Mouse (Mus musculus) activated CD4-positive, CD25-positive, alpha-beta regulatory T cell (primary cell): Measurements from ENCODE around the gene Gm38431. TPM values are rescaled to one million over a fixed set of nuclear protein-coding genes. Genes with fewer than 3 reads are reported as not detected.

Experiments
- polyA plus RNA-seq, 2 experiments: library from polyadenylated mRNA; unstranded; fragments of 100-300 nt; shearing (Covaris generic); gene quantifications; one replicate each; pipeline ENCODE4 v1.2.1; 2017

Gm38431 gene
- 1 to 10 TPM in 1 of 2 experiments, under 1 TPM in 1; 0.77 to 2.0 TPM for polyA plus RNA-seq

DNA sequence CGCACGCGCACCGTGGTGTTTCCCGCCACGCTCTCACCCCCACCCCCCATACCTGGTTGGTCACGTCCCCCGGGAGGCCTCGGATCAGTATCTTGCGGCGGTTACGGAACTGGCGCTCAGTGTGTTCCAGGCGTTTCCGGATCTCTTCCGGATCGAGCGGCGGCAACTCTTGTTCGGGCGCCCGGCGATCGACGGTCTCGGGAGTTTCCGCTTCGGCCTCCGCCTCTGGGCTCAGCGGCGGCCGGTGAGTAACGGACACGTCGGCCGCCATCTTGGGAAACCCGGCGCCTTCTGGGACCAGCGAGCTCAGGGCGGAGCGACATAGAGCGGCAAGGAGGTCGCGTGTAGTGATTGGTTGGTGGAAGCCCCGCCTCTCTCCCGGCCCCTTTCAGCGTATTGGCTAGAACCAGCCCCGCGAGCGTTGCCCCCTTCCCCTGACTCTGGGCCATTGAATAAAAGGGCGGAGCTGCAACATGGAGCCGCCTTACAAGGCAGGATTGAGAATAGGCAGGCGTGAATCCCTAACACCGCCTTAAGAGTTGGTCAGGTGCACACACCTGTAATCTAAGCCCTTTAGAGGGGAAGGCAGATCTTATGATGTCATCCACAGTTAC lies at the start of gene Gm38431, which contains the start of gene Raver1:
Gene Gm38431, minus strand, starts transcription at position 291 of the 614 bp plus-strand sequence.
Gene Raver1, minus strand, starts transcription at position 302 of the 614 bp plus-strand sequence.

DNA sequence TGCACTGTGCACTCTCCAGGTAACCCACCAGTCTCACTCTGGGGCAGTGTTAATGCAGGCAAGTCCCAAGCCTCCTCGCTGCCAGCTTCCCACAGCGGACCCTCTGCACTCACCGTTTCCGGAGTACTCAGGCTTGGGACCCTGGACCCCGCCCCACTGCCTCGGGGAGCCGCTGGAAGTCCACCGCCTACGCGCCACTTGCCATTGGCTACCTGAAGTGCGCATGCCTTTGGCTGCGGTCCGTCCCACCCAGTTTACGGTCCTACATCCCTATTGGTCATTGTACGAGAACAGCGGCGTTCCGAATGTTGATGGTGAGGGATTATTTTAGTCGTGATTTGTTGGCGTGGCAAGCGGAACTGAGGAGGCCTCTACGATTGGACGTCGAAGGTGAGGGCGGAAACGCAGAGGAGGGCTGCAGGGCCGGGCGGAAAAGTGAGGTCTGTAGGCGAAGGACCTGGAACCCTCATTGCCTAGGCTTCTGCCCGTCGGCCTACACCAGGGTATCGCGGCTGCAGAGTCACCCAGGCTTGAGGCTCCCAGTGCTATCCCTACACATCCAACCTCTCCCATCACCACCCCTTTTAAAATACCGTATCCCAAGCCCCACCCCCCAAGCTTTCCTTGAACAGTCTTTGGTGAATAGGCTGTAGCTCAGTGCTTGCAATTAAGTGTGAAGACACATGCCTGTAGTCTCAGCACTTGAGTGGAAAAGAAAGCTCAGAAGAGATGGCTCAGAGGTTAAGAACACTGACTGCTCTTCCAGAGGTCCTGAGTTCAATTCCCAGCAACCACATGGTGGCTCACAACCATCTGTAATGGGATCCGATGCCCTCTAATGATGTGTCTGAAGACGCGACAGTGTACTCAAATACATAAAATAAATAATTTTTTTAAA lies 39.5 kb upstream of the Gm38431 start, which contains the start of gene Tyk2:
Gene Tyk2, minus strand, starts transcription at position 185 of the 898 bp plus-strand sequence.

DNA sequence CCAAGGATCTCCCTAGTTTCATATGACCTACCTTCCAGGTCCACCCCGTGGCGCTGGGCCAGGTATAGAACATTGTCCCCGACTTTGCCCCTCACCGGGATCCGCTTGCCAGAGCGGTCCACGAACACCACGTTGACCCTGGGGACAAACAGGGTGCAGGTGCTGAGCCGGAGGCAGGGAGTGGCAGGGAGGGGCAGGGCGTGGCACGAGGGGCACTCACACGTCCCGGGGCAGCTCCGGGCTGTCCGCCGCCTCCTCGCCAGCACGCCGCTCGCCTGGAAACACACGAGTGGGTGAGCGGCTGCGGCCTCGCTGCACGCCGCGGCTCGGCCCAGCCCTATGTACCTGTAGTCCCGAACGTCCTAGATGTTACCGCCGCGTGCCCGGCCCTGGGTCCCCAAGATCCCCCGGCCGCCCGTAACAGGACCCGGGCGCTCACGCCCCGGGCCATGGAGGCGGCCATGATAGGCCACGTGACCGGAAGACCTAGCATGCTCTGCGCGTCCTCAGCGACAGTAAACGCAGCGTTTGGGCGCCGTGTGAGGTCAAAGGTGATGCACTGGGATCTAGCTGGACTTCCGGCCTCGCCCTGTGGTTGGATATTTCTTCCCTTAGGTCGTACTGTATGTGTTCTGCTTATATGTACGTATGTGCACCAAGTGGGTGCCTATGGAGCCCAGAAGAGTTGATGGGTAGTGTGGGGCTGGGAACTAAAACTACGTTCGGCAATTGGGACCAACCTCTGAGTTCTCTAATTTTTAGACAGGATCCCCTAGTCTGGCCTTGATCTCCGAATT lies 18.6 kb downstream of the Gm38431 start, which contains the start of the genes Gm49373 and Fdx1l:
Gene Gm49373, minus strand, starts transcription at position 53 of the 797 bp plus-strand sequence.
Gene Fdx1l, minus strand, starts transcription at position 571 of the 797 bp plus-strand sequence.

DNA sequence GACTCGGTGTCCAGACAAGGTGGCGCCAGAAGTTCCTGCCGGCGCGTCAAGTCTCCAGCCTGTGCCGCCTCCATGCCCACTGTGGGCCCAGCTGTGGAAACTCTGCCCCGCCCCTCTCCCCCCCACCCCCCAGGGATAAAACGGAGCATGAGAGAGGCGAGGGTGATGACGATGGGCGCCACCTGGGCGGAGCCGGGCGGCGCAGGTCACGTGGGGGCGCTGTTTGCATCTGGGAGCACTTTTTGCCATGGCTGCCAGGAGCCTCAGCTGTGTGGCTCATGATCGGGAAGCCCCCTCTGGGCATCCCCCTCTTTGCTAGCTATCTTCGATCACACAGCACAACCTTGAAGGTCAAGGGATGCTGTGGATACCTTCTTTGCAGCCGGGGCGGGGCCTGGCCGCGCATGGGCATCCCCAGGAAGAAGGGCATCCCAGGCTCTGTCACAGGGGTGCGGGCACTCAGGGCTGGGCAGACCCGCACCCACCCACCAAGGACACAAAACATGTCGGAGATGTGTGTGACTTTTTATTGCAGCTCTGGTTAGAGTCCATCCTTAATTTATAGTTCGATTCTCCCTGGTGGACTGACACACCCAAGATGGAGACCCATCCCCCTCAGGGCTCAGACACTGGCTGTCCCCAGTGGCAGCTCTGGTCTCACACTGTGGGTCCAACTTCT lies 24.7 kb downstream of the Gm38431 start, which contains the start of gene Zglp1:
Gene Zglp1, minus strand, starts transcription at position 88 of the 679 bp plus-strand sequence.

DNA sequence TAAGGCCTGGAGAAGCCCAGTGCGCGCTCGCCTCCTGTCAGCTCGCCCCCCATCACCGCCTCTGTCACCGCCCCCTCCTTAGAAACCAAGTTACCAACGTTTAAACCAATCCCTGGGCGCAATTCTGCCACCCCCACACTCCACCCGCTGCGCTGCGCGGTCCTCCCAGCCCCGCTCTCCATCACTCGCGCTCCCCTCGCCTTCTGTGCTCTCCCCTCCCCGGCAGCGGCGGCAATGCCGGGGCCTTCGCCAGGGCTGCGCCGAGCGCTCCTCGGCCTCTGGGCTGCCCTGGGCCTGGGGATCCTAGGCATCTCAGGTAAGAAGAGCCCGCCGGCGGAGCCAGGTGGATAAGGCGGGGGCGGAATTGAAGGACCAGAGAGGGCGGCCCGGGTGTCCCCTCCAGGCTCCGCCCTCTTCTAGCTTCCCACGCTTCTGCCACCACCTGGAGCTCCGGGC lies 59.9 kb downstream of the Gm38431 start, which contains the start of gene Icam5:
Gene Icam5, plus strand, starts transcription at position 178 of the 456 bp plus-strand sequence.

DNA sequence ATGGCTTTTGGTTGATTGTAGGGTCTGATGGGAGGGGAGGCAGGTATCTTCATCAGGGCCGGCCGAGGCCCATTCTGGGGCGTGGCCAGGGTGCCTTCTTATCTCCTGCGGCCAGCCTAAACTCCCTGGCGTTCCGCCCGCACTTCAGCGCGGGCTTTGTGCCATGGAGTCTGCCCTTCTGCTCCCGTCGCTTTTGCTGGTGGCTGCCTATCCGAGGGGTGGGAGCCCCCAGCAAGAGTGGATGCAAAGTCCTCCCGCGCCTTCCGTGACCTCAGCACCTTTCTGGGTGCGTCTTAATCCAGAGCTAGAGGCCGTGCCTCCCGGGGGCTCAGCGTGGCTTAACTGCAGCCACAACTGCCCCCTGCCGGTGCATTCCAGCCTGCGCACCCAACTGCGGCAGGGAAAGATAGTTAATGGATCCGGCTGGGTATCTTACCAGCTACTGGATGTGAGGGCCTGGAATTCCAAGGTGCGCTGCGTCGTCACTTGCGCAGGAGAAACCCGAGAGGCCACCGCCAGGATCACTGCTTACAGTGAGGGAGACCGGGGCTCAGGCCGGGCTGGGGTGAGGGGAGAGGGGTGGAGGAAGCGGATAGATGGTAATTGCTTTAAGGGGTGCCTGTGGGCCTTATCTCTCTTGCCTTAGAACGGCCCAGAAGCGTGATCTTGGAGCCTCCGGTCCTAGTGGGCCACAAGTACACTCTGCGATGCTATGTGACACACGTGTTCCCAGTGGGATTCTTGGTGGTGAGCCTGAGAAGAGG lies 62.3 kb downstream of the Gm38431 start, which contains the start of gene Icam4:
Gene Icam4, plus strand, starts transcription at position 83 of the 764 bp plus-strand sequence.

Other genes starting within 250 kb of the Gm38431 start
- 10 to 100 TPM; 41.6 to 48.0 TPM for gene A230050P20Rik, start 223.4 kb downstream of the Gm38431 start, polyA plus RNA-seq
- gene Angptl6, start 212.3 kb downstream of the Gm38431 start, polyA plus RNA-seq = 1 to 10 TPM; 1.7 to 3.3 TPM
- 10 to 100 TPM; 51.5 to 79.7 TPM for gene Ppan, start 203.8 kb downstream of the Gm38431 start, polyA plus RNA-seq
- gene Eif3g, start 193.4 kb downstream of the Gm38431 start, polyA plus RNA-seq = 100 to 1,000 TPM; 206 to 307 TPM
- gene Dnmt1, start 132.1 kb downstream of the Gm38431 start, polyA plus RNA-seq = 10 to 100 TPM; 40.3 to 87.6 TPM
- 10 to 100 TPM in 1 of 2 experiments, 1 to 10 TPM in 1; 8.7 to 17.8 TPM for gene S1pr2, start 115.2 kb downstream of the Gm38431 start, polyA plus RNA-seq
- gene Mrpl4, start 89.3 kb downstream of the Gm38431 start, polyA plus RNA-seq = 100 to 1,000 TPM; 128 to 147 TPM
- 100 to 1,000 TPM in 1 of 2 experiments, 10 to 100 TPM in 1; 79.0 to 136 TPM for gene Icam1, start 76.0 kb downstream of the Gm38431 start, polyA plus RNA-seq
- under 1 TPM; 0.69 to 0.85 TPM for gene Icam4, start 62.6 kb downstream of the Gm38431 start, polyA plus RNA-seq
- 1 to 10 TPM; 1.3 to 2.1 TPM for gene Icam5, start 59.9 kb downstream of the Gm38431 start, polyA plus RNA-seq
- under 1 TPM in 1 of 2 experiments, not detected in 1; 0.47 TPM for gene Zglp1, start 24.9 kb downstream of the Gm38431 start, polyA plus RNA-seq
- gene Gm49373, start 18.9 kb downstream of the Gm38431 start, polyA plus RNA-seq = under 1 TPM; 0.21 to 0.48 TPM
- gene Fdx1l, start 18.4 kb downstream of the Gm38431 start, polyA plus RNA-seq = 10 to 100 TPM; 22.0 to 35.0 TPM
- 10 to 100 TPM; 53.8 to 73.2 TPM for gene Raver1, start within 50 bp of the Gm38431 start, polyA plus RNA-seq
- 10 to 100 TPM; 38.3 to 73.3 TPM for gene Tyk2, start 39.2 kb upstream of the Gm38431 start, polyA plus RNA-seq
- 100 to 1,000 TPM; 257 to 310 TPM for gene Cdc37, start 58.0 kb upstream of the Gm38431 start, polyA plus RNA-seq
- gene Pde4a, start 73.7 kb upstream of the Gm38431 start, polyA plus RNA-seq = 1 to 10 TPM in 1 of 2 experiments, under 1 TPM in 1; 0.45 to 3.7 TPM
- gene Keap1, start 147.4 kb upstream of the Gm38431 start, polyA plus RNA-seq = 10 to 100 TPM; 51.6 to 55.5 TPM
- under 1 TPM in 1 of 2 experiments, not detected in 1; 0.06 TPM for gene S1pr5, start 156.4 kb upstream of the Gm38431 start, polyA plus RNA-seq
- gene Atg4d, start 173.3 kb upstream of the Gm38431 start, polyA plus RNA-seq = 10 to 100 TPM; 52.8 to 60.8 TPM
- 10 to 100 TPM; 19.0 to 38.8 TPM for gene Kri1, start 196.0 kb upstream of the Gm38431 start, polyA plus RNA-seq
- gene Cdkn2d, start 199.4 kb upstream of the Gm38431 start, polyA plus RNA-seq = 100 to 1,000 TPM; 105 to 242 TPM
- 1 to 10 TPM; 1.9 to 2.8 TPM for gene Ap1m2, start 220.3 kb upstream of the Gm38431 start, polyA plus RNA-seq
- gene Slc44a2, start 228.7 kb upstream of the Gm38431 start, polyA plus RNA-seq = 100 to 1,000 TPM; 328 to 350 TPM